Mouse (Mus musculus) kidney, adult 2 months (tissue): Measurements from ENCODE around the gene Bicra. TPM values are rescaled to one million over a fixed set of nuclear protein-coding genes. Genes with fewer than 3 reads are reported as not detected.

ENCODE experiments used
- DNase-seq: peaks from one replicate; pipeline ENCODE4 v3.0.0; 2021
- H3K27ac ChIP-seq: fragments of 200-500 bp; 2 replicates; pipeline ENCODE4 v1.5.1; 2012; ENCODE audit warnings: low read depth, low read length, control low read depth, inconsistent platforms; ENCODE audit not compliant: insufficient read depth
- H3K27me3 ChIP-seq: fragments of 200-500 bp; replicated peaks from 2 replicates; pipeline ENCODE4 v1.6.1; 2012; ENCODE audit warnings: mild to moderate bottlenecking, moderate library complexity, low read length, inconsistent platforms; ENCODE audit not compliant: control insufficient read depth, insufficient read depth
- H3K36me3 ChIP-seq: fragments of 200-500 bp; 2 replicates; pipeline ENCODE4 v1.6.1; 2012; ENCODE audit warnings: mild to moderate bottlenecking, moderate library complexity, low read length, inconsistent platforms; ENCODE audit not compliant: control insufficient read depth, insufficient read depth
- H3K4me1 ChIP-seq: fragments of 200-500 bp; 2 replicates; pipeline ENCODE4 v1.6.1; 2011; ENCODE audit warnings: low read length; ENCODE audit not compliant: control insufficient read depth, insufficient read depth
- H3K4me3 ChIP-seq: fragments of 200-500 bp; 2 replicates; pipeline ENCODE4 v1.5.1; 2011; ENCODE audit warnings: mild to moderate bottlenecking, low read depth, low read length, control low read depth; ENCODE audit not compliant: insufficient read depth
- CTCF ChIP-seq: fragments of 200-500 bp; conservative IDR thresholded peaks from 2 replicates; pipeline ENCODE4 v1.5.1; 2011; ENCODE audit warnings: low read depth, mild to moderate bottlenecking, control low read depth, low read length, moderate library complexity, mixed read lengths; ENCODE audit not compliant: insufficient read depth, insufficient read length
- POLR2A ChIP-seq: fragments of 200-500 bp; IDR thresholded peaks from one replicate; pipeline ENCODE4 v1.6.1; 2011; ENCODE audit warnings: low read depth, low read length, control low read depth
- WGBS: fragments of 180-500 bp; shearing (Covaris S2); methylation state at CpG from one replicate; pipeline ENCODE4 v1.1.7; 2018; 5-methylcytosine and 5-hydroxymethylcytosine counted together
- polyA plus RNA-seq: library from polyadenylated mRNA; depleted of rRNA; stranded (reverse); fragments of >200 nt; gene quantifications from 2 replicates; pipeline ENCODE4 v1.2.3, GENCODE M21; 2012

Bicra gene
- polyA plus RNA-seq, 1 experiment: 8.6 TPM

DNA sequence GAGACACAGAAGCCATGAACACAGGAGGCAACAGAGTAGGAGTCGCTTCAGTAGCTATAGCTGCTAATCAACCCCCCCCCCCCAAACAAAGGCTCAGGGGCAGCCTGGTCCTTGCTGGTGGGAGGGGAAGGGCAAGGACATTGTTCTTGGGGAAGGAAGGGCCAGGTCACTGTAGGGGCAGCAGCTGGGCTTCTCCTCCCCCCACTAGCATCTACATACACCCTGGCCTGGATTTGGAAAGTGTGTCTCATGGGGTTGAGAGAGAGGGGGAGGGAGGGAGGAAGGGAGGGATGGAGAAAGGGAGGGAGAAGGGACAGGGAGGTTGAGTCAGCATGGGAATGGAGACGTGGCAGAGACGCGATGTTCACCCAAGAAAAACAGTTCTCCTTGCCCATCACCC lies 87.0 kb downstream of the Bicra start:
- Histone ChIP-seq H3K36me3 (no peaks in the 10 kb centered on the region), H3K27me3 (no peaks in the 10 kb centered on the region), H3K4me3 (no peak overlapping the region), H3K4me1 (peaks cover 14% of the 10 kb centered on the region), H3K27ac (no peak overlapping the region)
- no peak for DNase-seq
- WGBS: 37% methylated on average over 4 of the region's 4 CpGs
- TF ChIP-seq CTCF: no peak
- TF ChIP-seq POLR2A: no peak

DNA sequence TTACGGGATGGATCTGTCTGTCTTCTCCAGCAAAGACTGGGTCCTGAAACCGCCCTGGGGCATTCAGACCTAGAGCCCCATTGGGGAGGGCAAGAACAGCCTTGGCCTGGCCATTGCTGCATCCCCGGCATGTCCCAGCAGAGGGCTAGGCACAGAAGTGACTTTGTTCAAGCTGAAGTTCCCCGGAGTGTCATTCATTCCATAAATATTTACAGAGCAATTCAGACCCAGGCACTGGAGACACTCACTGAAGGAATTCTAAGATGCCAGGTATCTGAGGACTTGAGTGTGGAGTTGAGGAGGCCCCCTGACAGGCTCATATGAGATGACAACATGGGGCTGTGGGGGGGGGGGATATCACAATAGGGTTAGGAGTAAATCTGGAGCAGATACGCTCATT lies 91.6 kb downstream of the Bicra start:
- H3K27me3 ChIP-seq: no peaks in the 10 kb centered on the region
- no peak for DNase-seq
- 0 out of 2 replicates have a peak overlapping the region, but pooled peaks have one; percentile 43 for H3K27ac ChIP-seq
- no peak for TF ChIP-seq POLR2A
- TF ChIP-seq CTCF: no peak
- no peak overlapping the region for H3K4me3 ChIP-seq
- H3K4me1 ChIP-seq: peaks cover 5% of the 10 kb centered on the region
- H3K36me3 ChIP-seq: no peaks in the 10 kb centered on the region
- WGBS: 78% methylated on average over 5 of the region's 5 CpGs

DNA sequence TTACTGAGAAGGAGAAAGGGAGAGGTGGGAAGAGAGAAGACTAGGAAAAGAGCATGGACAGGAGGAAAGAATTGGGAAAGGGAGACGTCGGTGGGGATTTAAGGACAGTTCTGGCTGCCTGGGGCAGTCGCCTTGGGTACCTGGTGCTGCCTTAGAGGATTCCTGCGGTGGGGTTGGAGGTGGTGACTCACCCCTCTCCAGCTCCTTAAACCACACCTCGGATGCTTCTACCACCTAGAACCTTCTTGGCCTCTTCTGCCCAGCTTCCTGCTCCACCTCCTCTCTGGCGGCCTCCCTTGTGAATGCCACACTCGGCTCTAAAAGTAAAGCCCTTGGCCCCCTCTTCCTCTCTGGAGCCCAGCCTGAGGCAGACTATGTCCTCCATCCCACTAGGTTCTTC lies 92.2 kb downstream of the Bicra start:
- Histone ChIP-seq H3K36me3 (no peaks in the 10 kb centered on the region), H3K27me3 (no peaks in the 10 kb centered on the region), H3K27ac (peak overlapping the region; percentile 43), H3K4me3 (no peak overlapping the region), H3K4me1 (no peaks in the 10 kb centered on the region)
- no peak for DNase-seq
- WGBS: 35% methylated on average over 7 of the region's 7 CpGs
- no peak for TF ChIP-seq CTCF
- TF ChIP-seq POLR2A: no peak

DNA sequence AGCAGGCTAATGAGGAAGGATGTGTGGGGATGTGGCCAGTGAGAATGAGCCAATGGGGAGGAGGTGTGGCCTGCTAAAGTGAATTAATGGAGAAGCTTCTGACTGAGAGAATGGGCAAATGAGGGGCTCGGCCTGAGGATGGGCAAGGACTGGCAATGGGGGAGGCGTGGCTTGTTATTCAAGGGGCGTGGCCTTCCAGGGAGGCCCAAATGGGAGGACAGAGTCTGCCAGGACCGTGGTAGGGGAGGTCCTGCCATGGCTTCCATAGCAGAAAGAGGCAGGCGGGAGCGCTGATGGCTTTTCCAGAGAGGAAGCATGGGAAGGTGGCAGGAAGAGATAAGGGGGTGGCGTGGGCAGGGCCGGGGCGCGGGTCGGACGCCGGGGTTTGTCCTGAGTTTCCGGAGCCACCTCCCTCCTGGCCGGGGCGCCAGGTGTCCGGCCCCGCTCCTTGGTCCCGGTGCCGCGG lies 92.7 kb downstream of the Bicra start:
- Histone ChIP-seq H3K27me3 (no peaks in the 10 kb centered on the region), H3K4me3 (no peak overlapping the region), H3K4me1 (no peaks in the 10 kb centered on the region), H3K27ac (peak overlapping the region; percentile 43), H3K36me3 (no peaks in the 10 kb centered on the region)
- peak; percentile 78 for DNase-seq
- no peak for TF ChIP-seq CTCF
- no peak for TF ChIP-seq POLR2A
- 13% methylated on average over 21 of the region's 21 CpGs for WGBS

DNA sequence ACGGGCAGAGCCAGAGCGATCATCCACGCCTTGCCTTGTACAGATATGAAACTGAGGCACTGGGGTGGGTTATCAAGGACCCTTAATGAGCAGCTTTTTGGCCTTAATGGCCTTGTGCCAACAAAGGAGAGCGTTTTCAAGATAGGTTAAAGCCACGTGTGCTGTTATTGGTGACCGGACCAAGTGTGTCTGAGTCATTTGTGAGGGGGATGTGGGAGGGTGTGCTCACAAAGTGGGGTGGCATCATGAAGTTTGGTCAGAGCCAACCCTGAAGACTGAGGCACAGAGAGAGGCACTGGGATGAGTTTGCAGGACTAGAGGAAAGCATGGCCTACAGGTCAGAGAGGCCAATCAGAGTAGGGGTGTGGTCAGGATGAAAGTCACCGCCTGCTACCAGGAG lies 93.3 kb downstream of the Bicra start:
- H3K27ac ChIP-seq: peak overlapping the region; percentile 3; the same call in 1 of the 2 replicates
- WGBS: 85% methylated on average over 7 of the region's 7 CpGs
- no peaks in the 10 kb centered on the region for H3K36me3 ChIP-seq
- no peak overlapping the region for H3K4me3 ChIP-seq
- H3K4me1 ChIP-seq: no peaks in the 10 kb centered on the region
- TF ChIP-seq CTCF (no peak), POLR2A (no peak)
- H3K27me3 ChIP-seq: no peaks in the 10 kb centered on the region
- no peak for DNase-seq

DNA sequence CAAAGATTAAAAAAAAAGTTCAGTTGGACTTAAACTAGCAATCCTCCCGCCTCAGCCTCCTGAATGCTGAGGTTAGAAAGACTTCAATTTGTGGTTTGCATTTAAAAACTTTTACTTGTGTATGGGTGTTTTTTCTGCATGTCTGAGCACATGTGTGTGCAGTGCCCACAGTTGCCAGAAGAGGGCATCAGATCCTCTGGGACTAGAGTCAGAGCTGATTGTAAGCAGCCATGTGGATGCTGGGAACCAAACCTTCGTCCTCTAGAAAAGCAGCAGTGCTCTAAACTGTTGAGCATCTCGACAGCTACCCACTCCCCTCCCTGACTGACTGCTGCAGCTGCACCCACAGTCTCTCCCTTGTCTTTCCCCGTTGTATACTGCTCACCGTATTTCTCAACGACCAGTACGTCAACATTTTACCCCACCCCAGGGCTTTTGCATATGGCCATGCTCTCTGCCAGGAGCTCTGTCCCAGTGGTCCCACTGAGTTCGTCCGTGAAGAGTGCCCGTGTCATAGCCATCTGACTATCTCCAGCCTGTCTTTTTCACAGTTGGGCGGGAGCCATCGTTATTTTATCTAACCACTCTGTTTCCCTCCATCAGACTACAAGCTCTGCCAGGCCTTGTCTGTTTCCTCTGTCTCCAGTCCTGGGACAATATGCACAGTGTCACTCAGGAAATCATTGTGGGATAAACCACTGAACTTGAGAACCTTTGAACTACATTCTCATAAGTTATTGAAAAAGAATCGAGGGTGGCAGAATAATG lies 94.2 kb downstream of the Bicra start:
- no peak for DNase-seq
- whole genome bisulfite sequencing: 88% methylated on average over 13 of the region's 13 CpGs
- H3K27me3 ChIP-seq: no peaks in the 10 kb centered on the region
- H3K4me3 ChIP-seq: no peak overlapping the region
- no peaks in the 10 kb centered on the region for H3K4me1 ChIP-seq
- TF ChIP-seq CTCF (peak; percentile 42), POLR2A (no peak)
- H3K36me3 ChIP-seq: no peaks in the 10 kb centered on the region
- H3K27ac ChIP-seq: no peak overlapping the region

DNA sequence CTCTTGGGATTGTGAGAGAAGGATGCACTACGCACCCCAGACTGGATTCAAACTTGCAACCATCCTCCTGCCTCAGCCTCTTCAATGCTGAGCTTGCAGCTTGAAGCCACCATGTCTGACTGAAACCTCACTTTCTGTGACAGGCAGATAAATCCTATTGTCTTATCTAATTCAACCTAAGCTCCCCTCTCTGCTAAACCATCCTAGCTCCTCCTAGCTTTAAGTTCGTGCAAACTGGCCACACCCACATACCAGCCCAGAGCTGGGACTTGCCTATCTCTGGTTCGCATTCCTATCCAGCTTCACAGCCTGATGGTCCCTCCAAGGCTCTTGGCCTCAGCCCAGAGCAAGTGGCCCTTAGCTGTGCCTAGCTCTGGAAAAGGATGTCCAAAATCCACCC lies 95.3 kb downstream of the Bicra start:
- no peak overlapping the region for H3K27ac ChIP-seq
- no peak overlapping the region for H3K4me3 ChIP-seq
- no peaks in the 10 kb centered on the region for H3K27me3 ChIP-seq
- no peaks in the 10 kb centered on the region for H3K36me3 ChIP-seq
- H3K4me1 ChIP-seq: peaks cover 3% of the 10 kb centered on the region; the same call in 1 of the 2 replicates
- TF ChIP-seq CTCF (no peak), POLR2A (no peak)
- no peak for DNase-seq
- 70% methylated on average over 3 of the region's 3 CpGs for WGBS
